Mouse (Mus musculus) midbrain, embryonic 15.5 days (tissue): ENCODE data around the gene Sh3kbp1. TPM values are rescaled to one million over a fixed set of nuclear protein-coding genes. Genes with fewer than 3 reads are reported as not detected.

Experiments
- ATAC-seq: fragments of 200-750 bp; cut with Nextera tagmentation; replicated peaks from 2 replicates; pipeline ENCODE4 v1.8.0; 2017; ENCODE audit warnings: moderate TSS enrichment
- H3K27ac ChIP-seq: fragments of 300-500 bp; sonication (generic); 2 replicates; pipeline ENCODE4 v1.5.1; 2015; ENCODE audit warnings: mild to moderate bottlenecking, inconsistent platforms
- H3K27me3 ChIP-seq: fragments of 300-500 bp; sonication (generic); replicated peaks from 2 replicates; pipeline ENCODE4 v1.6.1; 2015; ENCODE audit warnings: inconsistent platforms
- H3K36me3 ChIP-seq: fragments of 300-500 bp; sonication (generic); replicated peaks from 2 replicates; pipeline ENCODE4 v1.6.1; 2015; ENCODE audit warnings: inconsistent platforms
- H3K4me1 ChIP-seq: fragments of 300-500 bp; sonication (generic); 2 replicates; pipeline ENCODE4 v1.6.1; 2015; ENCODE audit warnings: inconsistent platforms
- H3K4me2 ChIP-seq: fragments of 300-500 bp; sonication (generic); 2 replicates; pipeline ENCODE4 v1.6.1; 2015; ENCODE audit warnings: inconsistent platforms, mild to moderate bottlenecking, moderate library complexity
- H3K4me3 ChIP-seq: fragments of 300-500 bp; sonication (generic); 2 replicates; pipeline ENCODE4 v1.5.1; 2015; ENCODE audit warnings: mild to moderate bottlenecking, inconsistent platforms
- H3K9ac ChIP-seq: fragments of 300-500 bp; sonication (generic); 2 replicates; pipeline ENCODE4 v1.6.1; 2015; ENCODE audit warnings: mild to moderate bottlenecking, inconsistent platforms
- H3K9me3 ChIP-seq: fragments of 300-500 bp; sonication (generic); 2 replicates; pipeline ENCODE4 v1.6.1; 2016; ENCODE audit warnings: inconsistent platforms
- WGBS: fragments of 180-500 bp; shearing (Covaris S2); methylation state at CpG from one replicate; pipeline ENCODE4 v1.1.7; 2015; ENCODE audit warnings: mixed read lengths; 5-methylcytosine and 5-hydroxymethylcytosine counted together
- polyA plus RNA-seq: library from polyadenylated mRNA; unstranded; fragments of >200 nt; fragmentation: Nextera tagmentation; extraction: Ambion mirVana; gene quantifications from 2 replicates; pipeline ENCODE4 v1.2.1, GENCODE M21; 2015

Gene Sh3kbp1
- polyA plus RNA-seq, 1 experiment from 2014 or later, result 44.5 TPM

GRCm38 (mm10) chrX:159867660-159868059 lies 240.6 kb downstream of the Sh3kbp1 start:
- Histone ChIP-seq H3K9me3 (no peaks in the 10 kb centered on the region), H3K36me3 (no peaks in the 10 kb centered on the region), H3K27me3 (0 out of 2 replicates have a peak, but pooled peaks cover 1% of the 10 kb centered on the region), H3K4me2 (no peak overlapping the region), H3K27ac (no peak overlapping the region), H3K9ac (no peak overlapping the region), H3K4me3 (no peak overlapping the region), H3K4me1 (no peaks in the 10 kb centered on the region)
- 84% methylated on average over 3 of the region's 3 CpGs for WGBS
- ATAC-seq, result no peak

DNA sequence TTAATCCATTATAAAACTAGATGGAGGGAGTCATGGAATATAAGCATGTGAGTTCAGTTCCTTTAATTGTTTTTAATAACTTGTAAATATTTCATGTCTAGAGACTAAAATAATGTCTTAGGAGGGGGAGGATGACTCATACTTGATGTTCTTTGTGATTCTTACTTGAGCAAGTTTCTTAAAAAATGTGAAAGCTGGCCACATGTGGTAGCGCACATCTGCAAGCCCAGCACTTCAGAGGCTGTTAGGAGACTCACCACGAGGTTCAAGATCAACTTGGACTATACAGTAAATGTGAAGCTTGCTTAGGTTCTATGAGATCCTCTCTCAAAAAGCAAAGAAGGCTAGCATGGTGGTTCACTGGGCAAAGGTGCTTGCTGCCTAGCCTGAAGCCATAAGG lies 245.4 kb downstream of the Sh3kbp1 start:
- no peaks in the 10 kb centered on the region for H3K9me3 ChIP-seq
- peaks cover 7% of the 10 kb centered on the region; the same call in 1 of the 2 replicates for H3K27me3 ChIP-seq
- no peak overlapping the region for H3K27ac ChIP-seq
- no peak for ATAC-seq
- H3K9ac ChIP-seq, result no peak overlapping the region
- WGBS, result 84% methylated on average over 2 of the region's 2 CpGs
- H3K4me3 ChIP-seq, result no peak overlapping the region
- H3K36me3 ChIP-seq, result no peaks in the 10 kb centered on the region
- H3K4me1 ChIP-seq, result no peaks in the 10 kb centered on the region
- no peak overlapping the region for H3K4me2 ChIP-seq

- H3K36me3 ChIP-seq, result no peaks in the 10 kb centered on the region
- H3K4me2 ChIP-seq, result no peak overlapping the region
- no peak overlapping the region for H3K27ac ChIP-seq
- no peaks in the 10 kb centered on the region for H3K9me3 ChIP-seq
- peaks cover 9% of the 10 kb centered on the region for H3K27me3 ChIP-seq
- no peak overlapping the region for H3K4me3 ChIP-seq
- no peak for ATAC-seq
- no peaks in the 10 kb centered on the region for H3K4me1 ChIP-seq
- H3K9ac ChIP-seq, result no peak overlapping the region
- WGBS, result 49% methylated on average over 1 of the region's 1 CpGs
Measured at GRCm38 (mm10) chrX:159877770-159878169, 250.7 kb downstream of the Sh3kbp1 start.

- WGBS, result 66% methylated on average over 3 of the region's 3 CpGs
- Histone ChIP-seq H3K36me3 (no peaks in the 10 kb centered on the region), H3K4me1 (no peaks in the 10 kb centered on the region), H3K4me2 (no peak overlapping the region), H3K27me3 (peaks cover 12% of the 10 kb centered on the region), H3K27ac (no peak overlapping the region), H3K9me3 (no peaks in the 10 kb centered on the region), H3K4me3 (no peak overlapping the region), H3K9ac (no peak overlapping the region)
- no peak for ATAC-seq
Measured at GRCm38 (mm10) chrX:159879455-159879854, 252.4 kb downstream of the Sh3kbp1 start.

DNA sequence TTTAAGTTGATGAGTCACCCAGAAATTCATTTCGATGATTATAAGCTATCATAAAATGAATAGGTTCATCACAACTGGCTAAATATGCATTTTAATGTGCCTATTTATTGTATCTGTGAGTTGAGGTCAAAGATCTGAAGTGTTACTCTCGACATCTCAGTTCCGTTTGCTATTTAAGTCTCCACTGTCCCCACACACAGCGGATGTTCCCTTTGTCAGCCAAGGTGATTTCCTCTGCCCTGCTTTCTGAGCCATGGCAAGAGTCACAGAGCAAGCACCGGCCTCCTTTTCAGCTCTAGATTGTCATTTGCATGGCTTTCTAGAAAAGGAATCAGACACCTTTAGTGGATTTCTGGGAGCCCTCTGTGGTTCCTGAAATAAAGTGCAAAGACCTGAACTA lies 254.5 kb downstream of the Sh3kbp1 start:
- Histone ChIP-seq H3K27me3 (peaks cover 13% of the 10 kb centered on the region), H3K9me3 (no peaks in the 10 kb centered on the region), H3K4me1 (no peaks in the 10 kb centered on the region), H3K27ac (no peak overlapping the region), H3K36me3 (no peaks in the 10 kb centered on the region), H3K9ac (no peak overlapping the region), H3K4me2 (no peak overlapping the region), H3K4me3 (no peak overlapping the region)
- 78% methylated on average over 5 of the region's 5 CpGs for WGBS
- ATAC-seq, result no peak

DNA sequence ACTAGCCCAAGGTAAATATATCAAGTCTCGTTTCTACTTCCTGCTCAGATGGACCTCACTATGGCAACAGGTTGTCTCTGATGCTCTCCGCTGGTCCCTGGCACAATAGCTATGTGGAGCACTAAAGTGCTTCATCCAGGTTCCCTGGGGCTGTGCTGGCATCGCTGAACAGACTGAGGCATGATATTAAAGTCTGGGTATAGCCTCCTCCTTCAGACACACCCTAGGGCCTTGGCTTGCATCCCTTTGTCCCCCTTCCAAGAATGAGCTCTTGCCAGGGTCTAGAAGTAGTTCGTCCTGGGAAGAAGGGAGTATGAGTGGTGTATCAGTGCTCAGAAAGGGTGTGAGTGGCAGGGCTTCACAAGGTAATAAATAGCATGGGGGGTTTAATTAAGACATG lies 269.5 kb downstream of the Sh3kbp1 start:
- H3K36me3 ChIP-seq, result no peaks in the 10 kb centered on the region
- no peak overlapping the region for H3K9ac ChIP-seq
- no peak overlapping the region for H3K4me2 ChIP-seq
- no peaks in the 10 kb centered on the region for H3K9me3 ChIP-seq
- ATAC-seq, result no peak
- H3K27me3 ChIP-seq, result no peaks in the 10 kb centered on the region; the same call in 1 of the 2 replicates
- WGBS, result 68% methylated on average over 4 of the region's 4 CpGs
- no peak overlapping the region for H3K4me3 ChIP-seq
- no peak overlapping the region for H3K27ac ChIP-seq
- no peaks in the 10 kb centered on the region for H3K4me1 ChIP-seq

GRCm38 (mm10) chrX:159898110-159898509 lies 271.0 kb downstream of the Sh3kbp1 start:
- Histone ChIP-seq H3K9me3 (no peaks in the 10 kb centered on the region), H3K27me3 (no peaks in the 10 kb centered on the region; the same call in 1 of the 2 replicates), H3K4me2 (no peak overlapping the region), H3K27ac (no peak overlapping the region), H3K9ac (no peak overlapping the region), H3K4me3 (no peak overlapping the region), H3K36me3 (no peaks in the 10 kb centered on the region), H3K4me1 (no peaks in the 10 kb centered on the region)
- 56% methylated on average over 2 of the region's 2 CpGs for WGBS
- no peak for ATAC-seq

- Histone ChIP-seq H3K4me1 (no peaks in the 10 kb centered on the region), H3K4me2 (no peak overlapping the region), H3K27me3 (no peaks in the 10 kb centered on the region; the same call in 1 of the 2 replicates), H3K9ac (no peak overlapping the region), H3K27ac (no peak overlapping the region), H3K9me3 (no peaks in the 10 kb centered on the region), H3K36me3 (no peaks in the 10 kb centered on the region), H3K4me3 (no peak overlapping the region)
- 80% methylated on average over 2 of the region's 2 CpGs for WGBS
- ATAC-seq, result no peak
Measured at GRCm38 (mm10) chrX:159899121-159899520, 272.0 kb downstream of the Sh3kbp1 start.

DNA sequence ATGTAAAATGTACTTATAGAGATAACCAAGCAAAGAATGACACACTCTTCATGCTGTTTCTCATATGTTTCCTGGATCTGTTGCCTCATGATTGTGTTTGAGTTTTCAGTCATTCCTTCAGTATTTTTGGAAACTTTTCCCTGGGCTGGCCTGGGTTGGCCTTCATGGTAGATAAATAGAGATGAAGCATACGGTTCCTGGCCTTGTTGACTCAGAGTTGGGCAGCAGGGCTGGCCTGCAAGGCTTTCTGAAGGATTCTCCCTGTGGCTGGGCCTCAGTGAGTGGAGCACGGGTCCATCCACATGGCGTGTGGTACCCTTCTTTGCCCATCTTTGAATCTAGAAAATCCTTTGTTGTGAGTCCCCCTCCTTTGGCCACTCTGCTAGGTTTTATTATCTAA lies 276.3 kb downstream of the Sh3kbp1 start:
- Histone ChIP-seq H3K27ac (no peak overlapping the region), H3K27me3 (peaks cover 11% of the 10 kb centered on the region; the same call in 1 of the 2 replicates), H3K4me3 (no peak overlapping the region), H3K4me2 (no peak overlapping the region), H3K9me3 (no peaks in the 10 kb centered on the region), H3K36me3 (no peaks in the 10 kb centered on the region), H3K9ac (no peak overlapping the region), H3K4me1 (no peaks in the 10 kb centered on the region)
- 88% methylated on average over 3 of the region's 3 CpGs for WGBS
- ATAC-seq, result no peak

- ATAC-seq, result no peak
- 86% methylated on average over 1 of the region's 1 CpGs for WGBS
- Histone ChIP-seq H3K4me2 (no peak overlapping the region), H3K27ac (no peak overlapping the region), H3K9me3 (no peaks in the 10 kb centered on the region), H3K36me3 (no peaks in the 10 kb centered on the region), H3K4me3 (no peak overlapping the region), H3K27me3 (peaks cover 14% of the 10 kb centered on the region; the same call in 1 of the 2 replicates), H3K9ac (no peak overlapping the region), H3K4me1 (no peaks in the 10 kb centered on the region)
Measured at GRCm38 (mm10) chrX:159907703-159908102, 280.6 kb downstream of the Sh3kbp1 start.

GRCm38 (mm10) chrX:159909446-159910277 lies 282.6 kb downstream of the Sh3kbp1 start:
- Histone ChIP-seq H3K4me1 (no peaks in the 10 kb centered on the region), H3K36me3 (no peaks in the 10 kb centered on the region), H3K9me3 (no peaks in the 10 kb centered on the region), H3K27me3 (peaks cover 14% of the 10 kb centered on the region; the same call in 1 of the 2 replicates), H3K4me2 (no peak overlapping the region), H3K27ac (no peak overlapping the region), H3K4me3 (no peak overlapping the region), H3K9ac (no peak overlapping the region)
- whole genome bisulfite sequencing, result 81% methylated on average over 6 of the region's 6 CpGs
- ATAC-seq, result no peak

- Histone ChIP-seq H3K27me3 (peaks cover 6% of the 10 kb centered on the region; the same call in 1 of the 2 replicates), H3K36me3 (no peaks in the 10 kb centered on the region), H3K27ac (no peak overlapping the region), H3K9me3 (no peaks in the 10 kb centered on the region), H3K4me2 (no peak overlapping the region), H3K4me1 (no peaks in the 10 kb centered on the region), H3K4me3 (no peak overlapping the region), H3K9ac (no peak overlapping the region)
- 50% methylated on average over 3 of the region's 3 CpGs for WGBS
- no peak for ATAC-seq
Measured at GRCm38 (mm10) chrX:159910600-159910999, 283.5 kb downstream of the Sh3kbp1 start.

DNA sequence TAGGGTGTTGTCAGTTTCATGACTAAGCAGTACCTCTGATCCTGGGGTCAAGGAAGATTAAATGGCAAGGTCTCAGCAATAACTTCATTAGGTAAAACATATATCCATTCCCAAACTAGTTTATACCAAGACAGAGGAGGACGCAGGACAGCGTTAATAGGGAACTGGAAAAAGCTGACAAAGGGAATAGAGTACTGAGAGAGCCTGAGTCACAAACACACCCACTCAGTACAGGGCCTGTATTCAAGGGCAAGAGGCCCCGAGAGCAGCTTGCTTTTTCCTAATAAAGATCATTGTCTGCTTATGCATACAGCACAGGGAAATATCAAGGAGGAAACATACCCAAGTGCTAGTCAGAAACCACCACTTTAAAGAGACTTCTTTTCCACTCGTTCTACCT lies 284.5 kb downstream of the Sh3kbp1 start:
- H3K9me3 ChIP-seq, result no peaks in the 10 kb centered on the region
- H3K27ac ChIP-seq, result no peak overlapping the region
- no peaks in the 10 kb centered on the region for H3K36me3 ChIP-seq
- H3K9ac ChIP-seq, result no peak overlapping the region
- 0 out of 2 replicates have a peak, but pooled peaks cover 6% of the 10 kb centered on the region for H3K27me3 ChIP-seq
- no peak overlapping the region for H3K4me2 ChIP-seq
- no peaks in the 10 kb centered on the region for H3K4me1 ChIP-seq
- 94% methylated on average over 4 of the region's 4 CpGs for WGBS
- no peak for ATAC-seq
- no peak overlapping the region for H3K4me3 ChIP-seq
